Mouse (Mus musculus) liver, embryonic 14.5 days (tissue): Measurements from ENCODE around the gene Krtap5-4.
"Not testable (repeated sequence)": the region's sequence is repeated elsewhere in the genome, so short reads cannot be mapped to it uniquely, and the experiment has no call there.

Experiments
- CTCF ChIP-seq: IDR thresholded peaks from 2 replicates; pipeline ENCODE4 v1.5.1; 2016; ENCODE audit warnings: antibody characterized with exemption, low read depth, control low read depth
- EP300 ChIP-seq: IDR thresholded peaks from 2 replicates; pipeline ENCODE4 v1.6.1; 2016; ENCODE audit warnings: antibody characterized with exemption, low read depth

GRCm38 (mm10) chr7:142303929-142304328 lies 580 bp downstream of the Krtap5-4 start:
- not testable (repeated sequence) for TF ChIP-seq CTCF, EP300
